Mouse (Mus musculus) stomach, postnatal 0 days (tissue): ENCODE results near the gene Plaur. TPM values are rescaled to one million over a fixed set of nuclear protein-coding genes. Genes with fewer than 3 reads are reported as not detected.
"Not testable (repeated sequence)": the region's sequence is repeated elsewhere in the genome, so short reads cannot be mapped to it uniquely, and the experiment has no call there.

Experiments
- ATAC-seq: fragments of 200-750 bp; cut with Nextera tagmentation; 2 replicates; pipeline ENCODE4 v1.8.0; 2017; ENCODE audit not compliant: low FRiP score, low TSS enrichment
- DNase-seq: peaks from one replicate; pipeline ENCODE4 v3.0.0-alpha.2; 2016; ENCODE audit warnings: low spot score
- H3K27ac ChIP-seq: fragments of 300-500 bp; sonication (generic); replicated peaks from 2 replicates; pipeline ENCODE4 v1.5.1; 2014; ENCODE audit warnings: mild to moderate bottlenecking, control low read depth
- H3K27me3 ChIP-seq: fragments of 300-500 bp; sonication (generic); 2 replicates; pipeline ENCODE4 v1.6.1; 2014; ENCODE audit warnings: low read length; ENCODE audit not compliant: control insufficient read depth, insufficient read depth
- H3K36me3 ChIP-seq: fragments of 300-500 bp; sonication (generic); 2 replicates; pipeline ENCODE4 v1.6.1; 2014; ENCODE audit warnings: low read length, mixed read lengths; ENCODE audit not compliant: control insufficient read depth, insufficient read depth
- H3K4me1 ChIP-seq: fragments of 300-500 bp; sonication (generic); replicated peaks from 2 replicates; pipeline ENCODE4 v1.6.1; 2014; ENCODE audit warnings: antibody characterized with exemption; ENCODE audit not compliant: control insufficient read depth, insufficient read depth
- H3K4me2 ChIP-seq: fragments of 300-500 bp; sonication (generic); replicated peaks from 2 replicates; pipeline ENCODE4 v1.6.1; 2014; ENCODE audit warnings: low read depth, mild to moderate bottlenecking, control low read depth, moderate library complexity
- H3K4me3 ChIP-seq: fragments of 300-500 bp; sonication (generic); 2 replicates; pipeline ENCODE4 v1.5.1; 2014; ENCODE audit warnings: low read depth, low read length, control low read depth
- H3K9ac ChIP-seq: fragments of 300-500 bp; sonication (generic); 2 replicates; pipeline ENCODE4 v1.6.1; 2014; ENCODE audit warnings: mild to moderate bottlenecking, low read length, control low read depth, mixed read lengths
- H3K9me3 ChIP-seq: fragments of 300-500 bp; sonication (generic); 2 replicates; pipeline ENCODE4 v1.6.1; 2016; ENCODE audit warnings: low read length; ENCODE audit not compliant: control insufficient read depth
- CTCF ChIP-seq: IDR thresholded peaks from 2 replicates; pipeline ENCODE4 v1.5.1; 2016; ENCODE audit warnings: antibody characterized with exemption, low read depth, mild to moderate bottlenecking, moderate library complexity
- EP300 ChIP-seq: optimal IDR thresholded peaks from 2 replicates; pipeline ENCODE3; 2016; ENCODE audit warnings: antibody characterized with exemption
- WGBS: fragments of 180-500 bp; shearing (Covaris S2); extraction: QIAGEN DNeasy Blood & Tissue Kit; methylation state at CpG from one replicate; pipeline ENCODE4 v1.1.7; 2014; 5-methylcytosine and 5-hydroxymethylcytosine counted together
- polyA plus RNA-seq: library from polyadenylated mRNA; unstranded; fragments of >200 nt; fragmentation: Nextera tagmentation; extraction: Ambion mirVana; gene quantifications from 2 replicates; pipeline ENCODE4 v1.2.1, GENCODE M21; 2015

Gene Plaur
- polyA plus RNA-seq, 1 experiment from 2014 or later = 26.8 TPM

- peak overlapping the region; percentile 98; the same call in 1 of the 2 replicates for H3K27ac ChIP-seq
Observed at GRCm38 (mm10) chr7:24506065-24506459, 43.8 kb downstream of the Plaur start.

GRCm38 (mm10) chr7:24506476-24506837 is 44.2 kb downstream of the Plaur start:
- WGBS = under 1% methylated on average over 12 of the region's 12 CpGs
- H3K36me3 ChIP-seq = no peaks in the 10 kb centered on the region
- no peaks in the 10 kb centered on the region for H3K4me1 ChIP-seq
- ATAC-seq (peak; percentile 8; the same call in 1 of the 2 replicates), DNase-seq (peak; percentile 31)
- peak overlapping the region; percentile 95 for H3K9ac ChIP-seq
- H3K27ac ChIP-seq = peak overlapping the region; percentile 98
- peak overlapping the region; percentile 91 for H3K4me2 ChIP-seq
- peak overlapping the region; percentile 68 for H3K4me3 ChIP-seq
- no peaks in the 10 kb centered on the region for H3K9me3 ChIP-seq
- H3K27me3 ChIP-seq = no peaks in the 10 kb centered on the region
- no peak for TF ChIP-seq CTCF
- TF ChIP-seq EP300 = no peak

More at GRCm38 (mm10) chr7:24506065-24506459, 43.8 kb downstream of the Plaur start:
- H3K36me3 ChIP-seq = no peaks in the 10 kb centered on the region
- DNase-seq (no peak), ATAC-seq (no peak)
- peak overlapping the region; percentile 68; the same call in 1 of the 2 replicates for H3K4me3 ChIP-seq
- no peaks in the 10 kb centered on the region for H3K4me1 ChIP-seq
- H3K27me3 ChIP-seq = no peaks in the 10 kb centered on the region
- WGBS = 16% methylated on average over 3 of the region's 3 CpGs
- peak overlapping the region; percentile 91 for H3K4me2 ChIP-seq
- H3K9me3 ChIP-seq = no peaks in the 10 kb centered on the region
- no peak for TF ChIP-seq EP300
- no peak for TF ChIP-seq CTCF
- peak overlapping the region; percentile 95; the same call in 1 of the 2 replicates for H3K9ac ChIP-seq

GRCm38 (mm10) chr7:24506838-24507725 is 44.8 kb downstream of the Plaur start, which contains the start of gene Zfp428:
TSS of gene Zfp428 (plus strand) at chr7:24507006.
- under 1% methylated on average over 75 of the region's 84 CpGs for WGBS
- no peaks in the 10 kb centered on the region for H3K36me3 ChIP-seq
- H3K9me3 ChIP-seq = no peaks in the 10 kb centered on the region
- H3K27me3 ChIP-seq = no peaks in the 10 kb centered on the region
- H3K4me2 ChIP-seq = peak within 1 kb of the TSS; percentile 91
- DNase-seq (peak; percentile 90), ATAC-seq (peak; percentile 88)
- peak within 1 kb of the TSS; percentile 95 for H3K9ac ChIP-seq
- no peaks in the 10 kb centered on the region for H3K4me1 ChIP-seq
- peak within 1 kb of the TSS; percentile 68 for H3K4me3 ChIP-seq
- peak within 1 kb of the TSS; percentile 98 for H3K27ac ChIP-seq
- TF ChIP-seq CTCF (no peak), EP300 (no peak)

- Histone ChIP-seq H3K4me3 (peak overlapping the region; percentile 68), H3K36me3 (no peaks in the 10 kb centered on the region), H3K4me2 (peak overlapping the region; percentile 91), H3K9ac (peak overlapping the region; percentile 95), H3K27me3 (no peaks in the 10 kb centered on the region), H3K27ac (peak overlapping the region; percentile 98), H3K4me1 (no peaks in the 10 kb centered on the region), H3K9me3 (no peaks in the 10 kb centered on the region)
- ATAC-seq (no peak; the same call in 1 of the 2 replicates), DNase-seq (no peak)
- no peak for TF ChIP-seq CTCF
- no peak for TF ChIP-seq EP300
- WGBS = 1% methylated on average over 20 of the region's 20 CpGs
Observed at GRCm38 (mm10) chr7:24507726-24508114, 45.4 kb downstream of the Plaur start.

- H3K36me3 ChIP-seq = no peaks in the 10 kb centered on the region
Observed at GRCm38 (mm10) chr7:24512355-24512754, 50.1 kb downstream of the Plaur start, which contains the start of gene AC161166.1. TSS of gene AC161166.1 (minus strand) at chr7:24512455.

GRCm38 (mm10) chr7:24516319-24516718 is 54.0 kb downstream of the Plaur start:
- peak; percentile 48 for TF ChIP-seq CTCF
- not testable (repeated sequence) for H3K4me2 ChIP-seq, H3K36me3 ChIP-seq, H3K27ac ChIP-seq, H3K4me1 ChIP-seq, H3K27me3 ChIP-seq, H3K9me3 ChIP-seq, DNase-seq, ATAC-seq, H3K9ac ChIP-seq, H3K4me3 ChIP-seq
- 77% methylated on average over 8 of the region's 8 CpGs for WGBS

More at GRCm38 (mm10) chr7:24512355-24512754, 50.1 kb downstream of the Plaur start, which contains the start of gene AC161166.1:
- Histone ChIP-seq H3K4me2 (no peak within 1 kb of the TSS), H3K9ac (no peak within 1 kb of the TSS), H3K9me3 (no peaks in the 10 kb centered on the region), H3K27ac (no peak within 1 kb of the TSS), H3K4me1 (no peaks in the 10 kb centered on the region), H3K27me3 (no peaks in the 10 kb centered on the region), H3K4me3 (no peak within 1 kb of the TSS)
- no peak for DNase-seq
- ATAC-seq = no peak
- TF ChIP-seq EP300 = no peak
- no peak for TF ChIP-seq CTCF
- 87% methylated on average over 7 of the region's 7 CpGs for WGBS
